Mouse (Mus musculus) spleen, adult 2 months (tissue): ENCODE results near the gene Fbxo9. TPM values are rescaled to one million over a fixed set of nuclear protein-coding genes. Genes with fewer than 3 reads are reported as not detected.

Experiments
- DNase-seq, 2 experiments: peaks; one replicate each; pipeline versions ENCODE4 v3.0.0 to v3.0.0-alpha.2; 2012 to 2021; ENCODE audit warnings: low spot score in 2 of 2, low read depth in 1 of 2
- H3K27ac ChIP-seq: fragments of 200-500 bp; 2 replicates; pipeline ENCODE4 v1.5.1; 2012; ENCODE audit warnings: low read length, inconsistent platforms; ENCODE audit not compliant: insufficient read depth
- H3K27me3 ChIP-seq: fragments of 200-500 bp; 2 replicates; pipeline ENCODE4 v1.6.1; 2012; ENCODE audit warnings: mild to moderate bottlenecking, moderate library complexity, low read length, inconsistent platforms; ENCODE audit not compliant: control insufficient read depth, insufficient read depth
- H3K36me3 ChIP-seq: fragments of 200-500 bp; 2 replicates; pipeline ENCODE4 v1.6.1; 2012; ENCODE audit warnings: mild to moderate bottlenecking, low read length, inconsistent platforms; ENCODE audit not compliant: control insufficient read depth, insufficient read depth
- H3K4me1 ChIP-seq: fragments of 200-500 bp; 2 replicates; pipeline ENCODE4 v1.6.1; 2011; ENCODE audit warnings: inconsistent platforms; ENCODE audit not compliant: control insufficient read depth, insufficient read depth, insufficient read length
- H3K4me3 ChIP-seq: fragments of 200-500 bp; 2 replicates; pipeline ENCODE4 v1.5.1; 2011; ENCODE audit warnings: mild to moderate bottlenecking, inconsistent platforms; ENCODE audit not compliant: insufficient read depth, insufficient read length; ENCODE audit errors: extremely low read depth
- CTCF ChIP-seq: fragments of 200-500 bp; IDR thresholded peaks from 2 replicates; pipeline ENCODE4 v1.5.1; 2011; ENCODE audit warnings: mild to moderate bottlenecking, inconsistent platforms; ENCODE audit not compliant: insufficient read depth, insufficient read length, insufficient replicate concordance; ENCODE audit errors: extremely low read depth
- POLR2A ChIP-seq: fragments of 200-500 bp; IDR thresholded peaks from 2 replicates; pipeline ENCODE4 v1.6.1; 2011; ENCODE audit warnings: low read depth, low read length, inconsistent platforms
- WGBS: fragments of 180-500 bp; shearing (Covaris S2); methylation state at CpG from one replicate; pipeline ENCODE4 v1.1.7; 2018; 5-methylcytosine and 5-hydroxymethylcytosine counted together
- polyA plus RNA-seq: library from polyadenylated mRNA; depleted of rRNA; stranded (reverse); fragments of >200 nt; gene quantifications from 2 replicates; pipeline ENCODE4 v1.2.3, GENCODE M21; 2012

Gene Fbxo9
- polyA plus RNA-seq, 1 experiment = 79.8 TPM

GRCm38 (mm10) chr9:78109656-78110055 is 791 bp upstream of the Fbxo9 start:
- Histone ChIP-seq H3K27ac (no peak overlapping the region), H3K36me3 (no peaks in the 10 kb centered on the region), H3K27me3 (no peaks in the 10 kb centered on the region), H3K4me3 (no peak overlapping the region), H3K4me1 (no peaks in the 10 kb centered on the region; the same call in 1 of the 2 replicates)
- TF ChIP-seq CTCF = no peak
- no peak for TF ChIP-seq POLR2A
- no peak for DNase-seq
- 44% methylated on average over 5 of the region's 5 CpGs for WGBS

- TF ChIP-seq POLR2A = peak; percentile 91
- TF ChIP-seq CTCF = no peak
- WGBS = under 1% methylated on average over 86 of the region's 88 CpGs
- Histone ChIP-seq H3K4me1 (no peaks in the 10 kb centered on the region; the same call in 1 of the 2 replicates), H3K27me3 (no peaks in the 10 kb centered on the region), H3K27ac (peak overlapping the region; percentile 96), H3K36me3 (peaks cover 1% of the 10 kb centered on the region; the same call in 1 of the 2 replicates), H3K4me3 (peak overlapping the region; percentile 81)
- peak; percentile 73 to 77 for DNase-seq
Observed at GRCm38 (mm10) chr9:78107912-78108795, 711 bp downstream of the Fbxo9 start.

GRCm38 (mm10) chr9:78107582-78107911 is 1.3 kb downstream of the Fbxo9 start:
- 9% methylated on average over 6 of the region's 6 CpGs for WGBS
- DNase-seq = no peak
- Histone ChIP-seq H3K4me1 (no peaks in the 10 kb centered on the region; the same call in 1 of the 2 replicates), H3K27ac (peak overlapping the region; percentile 96; the same call in 1 of the 2 replicates), H3K36me3 (peaks cover 2% of the 10 kb centered on the region; the same call in 1 of the 2 replicates), H3K4me3 (peak overlapping the region; percentile 81), H3K27me3 (no peaks in the 10 kb centered on the region)
- no peak for TF ChIP-seq CTCF
- no peak for TF ChIP-seq POLR2A

GRCm38 (mm10) chr9:78106821-78107220 is 2.0 kb downstream of the Fbxo9 start:
- DNase-seq = no peak
- H3K4me3 ChIP-seq = no peak overlapping the region

GRCm38 (mm10) chr9:78105501-78105932 is 3.3 kb downstream of the Fbxo9 start:
- peak overlapping the region; percentile 32; the same call in 1 of the 2 replicates for H3K27ac ChIP-seq
- H3K4me1 ChIP-seq = no peaks in the 10 kb centered on the region; the same call in none of the 2 replicates
- WGBS = 81% methylated on average over 6 of the region's 6 CpGs
- H3K4me3 ChIP-seq = no peak overlapping the region
- TF ChIP-seq POLR2A (no peak), CTCF (no peak)
- no peak for DNase-seq
- H3K36me3 ChIP-seq = peaks cover 3% of the 10 kb centered on the region; the same call in 1 of the 2 replicates
- no peaks in the 10 kb centered on the region for H3K27me3 ChIP-seq

More at GRCm38 (mm10) chr9:78106821-78107220, 2.0 kb downstream of the Fbxo9 start:
- no peaks in the 10 kb centered on the region; the same call in none of the 2 replicates for H3K4me1 ChIP-seq
- H3K27ac ChIP-seq = no peak overlapping the region
- no peaks in the 10 kb centered on the region for H3K27me3 ChIP-seq
- 85% methylated on average over 4 of the region's 4 CpGs for WGBS
- peaks cover 3% of the 10 kb centered on the region; the same call in 1 of the 2 replicates for H3K36me3 ChIP-seq
- TF ChIP-seq POLR2A (no peak), CTCF (no peak)

GRCm38 (mm10) chr9:78104973-78105372 is 3.9 kb downstream of the Fbxo9 start:
- Histone ChIP-seq H3K27ac (no peak overlapping the region), H3K27me3 (no peaks in the 10 kb centered on the region), H3K36me3 (peaks cover 7% of the 10 kb centered on the region), H3K4me1 (no peaks in the 10 kb centered on the region; the same call in none of the 2 replicates), H3K4me3 (no peak overlapping the region)
- TF ChIP-seq CTCF (no peak), POLR2A (no peak)
- no peak for DNase-seq
- 73% methylated on average over 6 of the region's 6 CpGs for WGBS
